ENCODE assay signal across 22 mouse cellular contexts in the genomic region with DNA sequence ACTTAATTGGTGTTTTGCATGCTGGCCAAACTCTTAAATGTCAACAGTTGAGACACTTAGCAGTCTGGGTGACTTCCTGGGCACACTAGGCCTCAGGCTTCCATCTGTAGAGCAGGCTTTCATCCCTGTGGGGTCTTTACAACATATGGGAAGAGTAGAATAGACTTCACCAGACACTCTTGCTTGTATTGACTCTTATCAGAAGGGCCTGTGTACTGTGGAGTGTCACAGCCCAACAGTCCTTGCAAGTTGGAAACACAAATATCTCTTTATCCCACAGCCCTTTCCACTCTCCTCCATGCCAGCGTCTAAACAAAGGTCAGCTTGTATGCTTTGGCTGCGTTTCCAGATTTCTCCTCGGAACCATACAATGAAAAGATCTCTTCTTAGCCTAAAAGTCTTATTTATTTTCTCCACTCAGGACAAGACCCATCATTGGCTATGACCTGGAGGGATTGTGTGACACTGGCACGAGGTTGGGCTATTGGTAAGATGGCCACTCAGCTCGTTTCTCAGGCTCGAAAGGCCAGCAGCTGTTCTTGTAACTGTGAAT. TPM values are rescaled to one million over a fixed set of nuclear protein-coding genes. Genes with fewer than 3 reads are reported as not detected.
DNase-seq lines count a peak whose midpoint lies in the region; ATAC-seq and TF ChIP-seq lines count a peak whose summit lies in the region.
"Had no signal": no experiment of that assay in that cellular context is flagged by ENCODE, and none has a peak within 500 bp of the region (broad histone marks: within the 10 kb centered on the region; RNA-seq: fewer than 3 reads in every experiment).

No protein-coding gene starts in this region.

- no peak for TF ChIP-seq CTCF in hindbrain, postnatal 0 days (IDR thresholded peaks at IDR 0.05; ENCODE audit: low read depth)
- no peak for TF ChIP-seq CTCF in stomach, postnatal 0 days (IDR thresholded peaks at IDR 0.05; ENCODE audit: low read depth)

- H3K9me3 ChIP-seq in embryonic facial prominence, embryonic 14.5 days (ENCODE audit: control insufficient read depth, low read length) = no peaks in the 10 kb centered on the region
- H3K9me3 ChIP-seq in embryonic facial prominence, embryonic 10.5 days = no peaks in the 10 kb centered on the region
- no peaks in the 10 kb centered on the region for H3K9me3 ChIP-seq in heart, embryonic 13.5 days
- H3K9me3 ChIP-seq in hindbrain, postnatal 0 days (ENCODE audit: low read length) = no peaks in the 10 kb centered on the region
- no peaks in the 10 kb centered on the region for H3K9me3 ChIP-seq in hindbrain, embryonic 12.5 days (replicated peaks)
- no peaks in the 10 kb centered on the region for H3K9me3 ChIP-seq in stomach, embryonic 15.5 days
- H3K9me3 ChIP-seq in stomach, postnatal 0 days (ENCODE audit: control insufficient read depth, low read length) = no peaks in the 10 kb centered on the region
- H3K9me3 ChIP-seq: embryonic facial prominence, embryonic 15.5 days had no signal

- WGBS in embryonic facial prominence, embryonic 14.5 days = 48% methylated on average over 6 of the region's 6 CpGs
- 52% methylated on average over 6 of the region's 6 CpGs for WGBS in embryonic facial prominence, embryonic 10.5 days
- 35% methylated on average over 6 of the region's 6 CpGs for WGBS in heart, embryonic 13.5 days
- 62% methylated on average over 6 of the region's 6 CpGs for WGBS in hindbrain, postnatal 0 days
- WGBS in hindbrain, embryonic 12.5 days = 76% methylated on average over 6 of the region's 6 CpGs
- WGBS in stomach, embryonic 15.5 days = 65% methylated on average over 6 of the region's 6 CpGs
- 73% methylated on average over 6 of the region's 6 CpGs for WGBS in stomach, postnatal 0 days

- no peaks in the 10 kb centered on the region for H3K27me3 ChIP-seq in embryonic facial prominence, embryonic 14.5 days (replicated peaks; ENCODE audit: control insufficient read depth, insufficient read depth, low read length)
- H3K27me3 ChIP-seq in embryonic facial prominence, embryonic 10.5 days (replicated peaks; ENCODE audit: low read depth, poor library complexity, severe bottlenecking) = peaks cover 5% of the 10 kb centered on the region; the same call in 1 of the 2 replicates
- no peaks in the 10 kb centered on the region for H3K27me3 ChIP-seq in heart, embryonic 13.5 days (replicated peaks)
- H3K27me3 ChIP-seq in hindbrain, postnatal 0 days (ENCODE audit: insufficient read depth, low read length) = no peaks in the 10 kb centered on the region; the same call in 1 of the 2 replicates
- H3K27me3 ChIP-seq in hindbrain, embryonic 12.5 days = no peaks in the 10 kb centered on the region
- no peaks in the 10 kb centered on the region for H3K27me3 ChIP-seq in stomach, embryonic 15.5 days (replicated peaks)
- H3K27me3 ChIP-seq in stomach, postnatal 0 days (ENCODE audit: control insufficient read depth, insufficient read depth, low read length) = no peaks in the 10 kb centered on the region
- H3K27me3 ChIP-seq: embryonic facial prominence, embryonic 15.5 days; Patski had no signal

- H3K4me3 ChIP-seq in embryonic facial prominence, embryonic 14.5 days (ENCODE audit: low read depth, low read length) = no peak overlapping the region
- no peak overlapping the region for H3K4me3 ChIP-seq in embryonic facial prominence, embryonic 10.5 days
- H3K4me3 ChIP-seq in heart, embryonic 13.5 days = no peak overlapping the region
- no peak overlapping the region for H3K4me3 ChIP-seq in hindbrain, postnatal 0 days (ENCODE audit: low read length)
- no peak overlapping the region for H3K4me3 ChIP-seq in hindbrain, embryonic 12.5 days
- no peak overlapping the region for H3K4me3 ChIP-seq in stomach, embryonic 15.5 days (replicated peaks)
- H3K4me3 ChIP-seq in stomach, postnatal 0 days (ENCODE audit: low read depth, low read length) = no peak overlapping the region
- H3K4me3 ChIP-seq: embryonic facial prominence, embryonic 15.5 days; left cerebral cortex, adult 2 months had no signal

- H3K4me1 ChIP-seq in embryonic facial prominence, embryonic 14.5 days (ENCODE audit: control insufficient read depth, insufficient read depth, low read length) = peaks cover 21% of the 10 kb centered on the region
- peaks cover 35% of the 10 kb centered on the region for H3K4me1 ChIP-seq in embryonic facial prominence, embryonic 10.5 days
- H3K4me1 ChIP-seq in heart, embryonic 13.5 days = peaks cover 48% of the 10 kb centered on the region
- 0 out of 2 replicates have a peak, but pooled peaks cover 10% of the 10 kb centered on the region for H3K4me1 ChIP-seq in hindbrain, postnatal 0 days (ENCODE audit: insufficient read depth, low read length)
- H3K4me1 ChIP-seq in hindbrain, embryonic 12.5 days = peaks cover 12% of the 10 kb centered on the region; the same call in 1 of the 2 replicates
- peaks cover 16% of the 10 kb centered on the region for H3K4me1 ChIP-seq in stomach, embryonic 15.5 days
- no peaks in the 10 kb centered on the region for H3K4me1 ChIP-seq in stomach, postnatal 0 days (replicated peaks; ENCODE audit: control insufficient read depth, insufficient read depth)

- TF ChIP-seq EP300 in stomach, postnatal 0 days (optimal IDR thresholded peaks at IDR 0.05) = no peak

- no peaks in the 10 kb centered on the region for H3K36me3 ChIP-seq in embryonic facial prominence, embryonic 14.5 days (ENCODE audit: control insufficient read depth, insufficient read depth, low read length)
- H3K36me3 ChIP-seq in embryonic facial prominence, embryonic 10.5 days (replicated peaks) = no peaks in the 10 kb centered on the region
- no peaks in the 10 kb centered on the region for H3K36me3 ChIP-seq in heart, embryonic 13.5 days
- no peaks in the 10 kb centered on the region for H3K36me3 ChIP-seq in hindbrain, postnatal 0 days (ENCODE audit: insufficient read depth, low read length)
- H3K36me3 ChIP-seq in hindbrain, embryonic 12.5 days = no peaks in the 10 kb centered on the region
- H3K36me3 ChIP-seq in stomach, embryonic 15.5 days = no peaks in the 10 kb centered on the region
- no peaks in the 10 kb centered on the region for H3K36me3 ChIP-seq in stomach, postnatal 0 days (ENCODE audit: control insufficient read depth, insufficient read depth, low read length)
- H3K36me3 ChIP-seq: embryonic facial prominence, embryonic 15.5 days had no signal

- no peak overlapping the region for H3K4me2 ChIP-seq in embryonic facial prominence, embryonic 14.5 days (ENCODE audit: low read depth, low read length)
- H3K4me2 ChIP-seq in heart, embryonic 13.5 days = no peak overlapping the region
- no peak overlapping the region for H3K4me2 ChIP-seq in hindbrain, postnatal 0 days (ENCODE audit: low read depth, low read length)
- no peak overlapping the region for H3K4me2 ChIP-seq in hindbrain, embryonic 12.5 days (replicated peaks)
- H3K4me2 ChIP-seq in stomach, embryonic 15.5 days = no peak overlapping the region
- H3K4me2 ChIP-seq in stomach, postnatal 0 days (replicated peaks; ENCODE audit: low read depth) = no peak overlapping the region
- H3K4me2 ChIP-seq: embryonic facial prominence, embryonic 15.5 days had no signal

- peak; percentile 36 for DNase-seq in embryonic facial prominence, embryonic 14.5 days (ENCODE audit: low spot score)
- no peak for DNase-seq in embryonic facial prominence, embryonic 10.5 days (ENCODE audit: low spot score)
- no peak for DNase-seq in heart, postnatal 4 days
- peak; percentile 50 for DNase-seq in hindbrain, postnatal 0 days (ENCODE audit: low spot score)
- no peak for DNase-seq in stomach, postnatal 0 days (ENCODE audit: low spot score)
- DNase-seq: adrenal gland, postnatal 10 days; cerebellum, adult 11-12 months; cerebellum, postnatal 14 days; kidney, adult 8-10 months; kidney, postnatal 25 days; left cerebral cortex, postnatal 4 days; liver; midbrain, embryonic 14.5 days; retina, postnatal 1 day; thymus, postnatal 36 days had no signal

- no peak overlapping the region for H3K9ac ChIP-seq in embryonic facial prominence, embryonic 14.5 days (ENCODE audit: low read depth, low read length)
- H3K9ac ChIP-seq in heart, embryonic 13.5 days = no peak overlapping the region
- no peak overlapping the region for H3K9ac ChIP-seq in hindbrain, postnatal 0 days (replicated peaks; ENCODE audit: low read length)
- no peak overlapping the region for H3K9ac ChIP-seq in hindbrain, embryonic 12.5 days
- H3K9ac ChIP-seq in stomach, embryonic 15.5 days = no peak overlapping the region
- H3K9ac ChIP-seq in stomach, postnatal 0 days (ENCODE audit: low read length) = no peak overlapping the region
- H3K9ac ChIP-seq: embryonic facial prominence, embryonic 15.5 days had no signal

- H3K27ac ChIP-seq in embryonic facial prominence, embryonic 14.5 days (replicated peaks; ENCODE audit: low read depth, low read length) = no peak overlapping the region; the same call in 1 of the 2 replicates
- no peak overlapping the region for H3K27ac ChIP-seq in embryonic facial prominence, embryonic 10.5 days (replicated peaks)
- peak overlapping the region; percentile 71 for H3K27ac ChIP-seq in heart, embryonic 13.5 days (replicated peaks)
- H3K27ac ChIP-seq in hindbrain, postnatal 0 days = no peak overlapping the region
- no peak overlapping the region for H3K27ac ChIP-seq in hindbrain, embryonic 12.5 days
- H3K27ac ChIP-seq in stomach, embryonic 15.5 days = no peak overlapping the region
- H3K27ac ChIP-seq in stomach, postnatal 0 days (replicated peaks) = no peak overlapping the region
- H3K27ac ChIP-seq: embryonic facial prominence, embryonic 15.5 days; left cerebral cortex, adult 2 months had no signal

- ATAC-seq in embryonic facial prominence, embryonic 14.5 days (ENCODE audit: low read depth) = 0 out of 2 replicates have a peak, but pooled peaks have one; percentile 28
- no peak for ATAC-seq in heart, embryonic 13.5 days (ENCODE audit: extremely low read depth, insufficient number of reproducible peaks, low FRiP score, low TSS enrichment)
- peak; percentile 83 for ATAC-seq in hindbrain, postnatal 0 days
- no peak for ATAC-seq in hindbrain, embryonic 12.5 days (ENCODE audit: low FRiP score)
- ATAC-seq in stomach, embryonic 15.5 days (ENCODE audit: insufficient read depth, low FRiP score, low read depth) = peak; percentile 17; the same call in 1 of the 2 replicates
- no peak for ATAC-seq in stomach, postnatal 0 days (ENCODE audit: low FRiP score, low TSS enrichment)
- ATAC-seq: lung, postnatal 0 days; Patski had no signal

RNA-seq across cellular contexts. Expression of gene Itga6, which starts 50.6 kb away (rescaled TPM):
- 64.5 and 70.4 TPM in 2 replicates for polyA plus RNA-seq in embryonic facial prominence, embryonic 14.5 days (2014; fragmentation: Nextera tagmentation; extraction: Ambion mirVana)
- 30.7 and 31.6 TPM in 2 replicates for polyA plus RNA-seq in embryonic facial prominence, embryonic 10.5 days (2016; fragmentation: Nextera tagmentation; extraction: Ambion mirVana)
- 65.2 and 65.8 TPM in 2 replicates for polyA plus RNA-seq in heart, embryonic 13.5 days (2015; fragmentation: Nextera tagmentation; extraction: Ambion mirVana)
- total RNA-seq in heart, postnatal 4 days (2021) = 100 to 1,000 TPM; 104 to 114 TPM
- 46.7 and 50.0 TPM in 2 replicates for total RNA-seq in hindbrain, postnatal 0 days (2014; rRNA removed)
- 20.0 and 20.7 TPM in 2 replicates for polyA plus RNA-seq in hindbrain, postnatal 0 days (2015; fragmentation: Nextera tagmentation; extraction: Ambion mirVana)
- polyA plus RNA-seq in hindbrain, embryonic 12.5 days (2016; fragmentation: Nextera tagmentation; extraction: Ambion mirVana) = 31.5 and 34.6 TPM in 2 replicates
- polyA plus RNA-seq in stomach, embryonic 15.5 days (2015; fragmentation: Nextera tagmentation; extraction: Ambion mirVana) = 61.8 and 74.1 TPM in 2 replicates
- 51.5 and 51.9 TPM in 2 replicates for polyA plus RNA-seq in stomach, postnatal 0 days (2015; fragmentation: Nextera tagmentation; extraction: Ambion mirVana)

Comparison
In these comparisons a context has a peak if more than half of its experiments do, and no peak if none do; other contexts are left out.
1. ATAC-seq: peak in embryonic facial prominence, embryonic 14.5 days (single experiment), hindbrain, postnatal 0 days (single experiment) and stomach, embryonic 15.5 days (single experiment); none in heart, embryonic 13.5 days (single experiment), hindbrain, embryonic 12.5 days (single experiment) and stomach, postnatal 0 days (single experiment).
2. DNase-seq: peak in embryonic facial prominence, embryonic 14.5 days (single experiment) and hindbrain, postnatal 0 days (single experiment); none in embryonic facial prominence, embryonic 10.5 days (single experiment), heart, postnatal 4 days (single experiment) and stomach, postnatal 0 days (single experiment).